7 mouse cellular contexts compared by ENCODE assay signal in genomic region chr8:82774093-82774422, GRCm38 (mm10). TPM values are rescaled to one million over a fixed set of nuclear protein-coding genes. Genes with fewer than 3 reads are reported as not detected.
DNase-seq lines count a peak whose midpoint lies in the region; ATAC-seq lines count a peak whose summit lies in the region.

Gene Zfp330, minus strand, starts transcription at chr8:82774160.

- WGBS in embryonic facial prominence, embryonic 11.5 days, result under 1% methylated on average over 16 of the region's 16 CpGs
- 1% methylated on average over 16 of the region's 16 CpGs for WGBS in limb, embryonic 10.5 days
- WGBS in midbrain, embryonic 13.5 days, result 1% methylated on average over 16 of the region's 16 CpGs

- H3K27ac ChIP-seq in embryonic facial prominence, embryonic 11.5 days (replicated peaks; ENCODE audit: low read depth, low read length), result no peak within 1 kb of the TSS
- peak within 1 kb of the TSS; percentile 94 for H3K27ac ChIP-seq in limb, embryonic 10.5 days
- H3K27ac ChIP-seq in midbrain, embryonic 13.5 days, result peak within 1 kb of the TSS; percentile 74

- no peaks in the 10 kb centered on the region for H3K4me1 ChIP-seq in embryonic facial prominence, embryonic 11.5 days (ENCODE audit: control insufficient read depth, insufficient read depth, low read length)
- H3K4me1 ChIP-seq in limb, embryonic 10.5 days, result peaks cover 12% of the 10 kb centered on the region
- peaks cover 22% of the 10 kb centered on the region for H3K4me1 ChIP-seq in midbrain, embryonic 13.5 days (replicated peaks)

- no peaks in the 10 kb centered on the region for H3K36me3 ChIP-seq in embryonic facial prominence, embryonic 11.5 days (replicated peaks; ENCODE audit: control insufficient read depth, insufficient read depth, low read depth, low read length)
- peaks cover 38% of the 10 kb centered on the region for H3K36me3 ChIP-seq in limb, embryonic 10.5 days
- H3K36me3 ChIP-seq in midbrain, embryonic 13.5 days, result peaks cover 31% of the 10 kb centered on the region

- ATAC-seq in embryonic facial prominence, embryonic 11.5 days (replicated peaks; ENCODE audit: insufficient number of reproducible peaks, low FRiP score, low TSS enrichment, low read depth), result peak; percentile 94
- ATAC-seq in granulocyte monocyte progenitor cell, adult 5-6 weeks (replicated peaks; ENCODE audit: poor library complexity, severe bottlenecking), result peak; percentile 97
- peak; percentile 99 for ATAC-seq in midbrain, embryonic 13.5 days

- peak within 1 kb of the TSS; percentile 89 for H3K9ac ChIP-seq in embryonic facial prominence, embryonic 11.5 days (replicated peaks; ENCODE audit: low read length)
- peak within 1 kb of the TSS; percentile 83 for H3K9ac ChIP-seq in midbrain, embryonic 13.5 days (replicated peaks)

- H3K27me3 ChIP-seq in embryonic facial prominence, embryonic 11.5 days (ENCODE audit: control insufficient read depth, insufficient read depth, low read length), result no peaks in the 10 kb centered on the region
- H3K27me3 ChIP-seq in limb, embryonic 10.5 days (ENCODE audit: low read depth, poor library complexity, severe bottlenecking), result no peaks in the 10 kb centered on the region
- no peaks in the 10 kb centered on the region for H3K27me3 ChIP-seq in midbrain, embryonic 13.5 days

- peak within 1 kb of the TSS; percentile 89 for H3K4me3 ChIP-seq in embryonic facial prominence, embryonic 11.5 days (ENCODE audit: low read depth, low read length)
- H3K4me3 ChIP-seq in limb, embryonic 10.5 days, result peak within 1 kb of the TSS; percentile 88
- H3K4me3 ChIP-seq in midbrain, embryonic 13.5 days (replicated peaks), result peak within 1 kb of the TSS; percentile 77

- H3K4me2 ChIP-seq in embryonic facial prominence, embryonic 11.5 days (ENCODE audit: low read depth, low read length), result peak within 1 kb of the TSS; percentile 75
- H3K4me2 ChIP-seq in midbrain, embryonic 13.5 days (replicated peaks), result peak within 1 kb of the TSS; percentile 79

- no peaks in the 10 kb centered on the region for H3K9me3 ChIP-seq in embryonic facial prominence, embryonic 11.5 days (replicated peaks; ENCODE audit: control insufficient read depth, low read length)
- H3K9me3 ChIP-seq in limb, embryonic 10.5 days (replicated peaks), result no peaks in the 10 kb centered on the region
- H3K9me3 ChIP-seq in midbrain, embryonic 13.5 days, result no peaks in the 10 kb centered on the region

- peak; percentile 96 for DNase-seq in adrenal gland, postnatal 14 days
- peak; percentile 96 for DNase-seq in embryonic facial prominence, embryonic 11.5 days (ENCODE audit: low spot score)
- DNase-seq in kidney, adult 11 months, result peak; percentile 93
- DNase-seq in limb, embryonic 10.5 days (ENCODE audit: low spot score), result peak; percentile 89
- DNase-seq in spleen, adult 12 weeks (ENCODE audit: low spot score), result peak; percentile 86

RNA-seq across cellular contexts. Expression of gene Zfp330, which starts in this region (rescaled TPM):
- 43.1 and 48.1 TPM in 2 replicates for total RNA-seq in adrenal gland, postnatal 14 days (2021)
- polyA plus RNA-seq in embryonic facial prominence, embryonic 11.5 days (2014; fragmentation: Nextera tagmentation; extraction: Ambion mirVana), result 75.6 and 85.0 TPM in 2 replicates
- total RNA-seq in granulocyte monocyte progenitor cell, adult 5-6 weeks (2014; fragmentation: Nextera tagmentation), result 79.9 and 90.0 TPM in 2 replicates
- 133 and 136 TPM in 2 replicates for total RNA-seq in granulocyte monocyte progenitor cell, adult 5-6 weeks (2017)
- 78.3 and 79.0 TPM in 2 replicates for polyA plus RNA-seq in limb, embryonic 10.5 days (2016; fragmentation: Nextera tagmentation; extraction: Ambion mirVana)
- 80.6 and 82.0 TPM in 2 replicates for polyA plus RNA-seq in midbrain, embryonic 13.5 days (2015; fragmentation: Nextera tagmentation; extraction: Ambion mirVana)
